Mouse (Mus musculus) liver, embryonic 14.5 days (tissue): Measurements from ENCODE around the gene Pole4. TPM values are rescaled to one million over a fixed set of nuclear protein-coding genes. Genes with fewer than 3 reads are reported as not detected.
A peak's percentile ranks its signal among the peaks of the same experiment; 100 is the strongest.

Experiments used
- ATAC-seq: fragments of 200-750 bp; cut with Nextera tagmentation; 2 replicates; pipeline ENCODE4 v1.8.0; 2017; ENCODE audit warnings: moderate number of reproducible peaks, mild to moderate bottlenecking, moderate library complexity; ENCODE audit not compliant: insufficient read depth
- DNase-seq, 3 experiments: peaks; one replicate each; pipeline ENCODE4 v3.0.0-alpha.2; 2012 to 2013; ENCODE audit warnings: low read depth in 3 of 3, low spot score in 3 of 3
- H3K27ac ChIP-seq: fragments of 300-500 bp; sonication (generic); 2 replicates; pipeline ENCODE4 v1.5.1; 2014; ENCODE audit warnings: moderate library complexity, mild to moderate bottlenecking, control low read depth, inconsistent platforms
- H3K27me3 ChIP-seq: fragments of 300-500 bp; sonication (generic); 2 replicates; pipeline ENCODE4 v1.6.1; 2014; ENCODE audit warnings: mild to moderate bottlenecking, low read length, moderate library complexity; ENCODE audit not compliant: control insufficient read depth, insufficient read depth
- H3K36me3 ChIP-seq: fragments of 300-500 bp; sonication (generic); replicated peaks from 2 replicates; pipeline ENCODE4 v1.6.1; 2014; ENCODE audit warnings: low read depth; ENCODE audit not compliant: control insufficient read depth, insufficient read depth
- H3K4me1 ChIP-seq, 2 experiments: fragments of 200-500 bp in 1 of 2; fragments of 300-500 bp in 1 of 2; sonication (generic) in 1 of 2; replicated peaks; 2 replicates each; pipeline ENCODE4 v1.6.1; 2012 to 2014; ENCODE audit warnings: antibody characterized with exemption in 1 of 2, inconsistent platforms in 1 of 2, low read length in 1 of 2; ENCODE audit not compliant: control insufficient read depth in 2 of 2, insufficient read depth in 2 of 2
- H3K4me2 ChIP-seq: fragments of 300-500 bp; sonication (generic); 2 replicates; pipeline ENCODE4 v1.6.1; 2014; ENCODE audit warnings: low read depth, mild to moderate bottlenecking, control low read depth, moderate library complexity
- H3K4me3 ChIP-seq, 2 experiments: fragments of 200-500 bp in 1 of 2; fragments of 300-500 bp in 1 of 2; sonication (generic) in 1 of 2; 2 replicates each; pipeline ENCODE4 v1.5.1; 2012 to 2014; ENCODE audit warnings: low read depth in 2 of 2, low read length in 2 of 2, mild to moderate bottlenecking in 2 of 2, control low read depth in 1 of 2, inconsistent platforms in 1 of 2, moderate library complexity in 1 of 2; ENCODE audit not compliant: insufficient read depth in 1 of 2
- H3K9ac ChIP-seq: fragments of 300-500 bp; sonication (generic); replicated peaks from 2 replicates; pipeline ENCODE4 v1.6.1; 2014; ENCODE audit warnings: mild to moderate bottlenecking, control low read depth, moderate library complexity
- H3K9me3 ChIP-seq: fragments of 300-500 bp; sonication (generic); 2 replicates; pipeline ENCODE4 v1.6.1; 2016; ENCODE audit warnings: low read length, mixed read lengths; ENCODE audit not compliant: control insufficient read depth
- CTCF ChIP-seq: IDR thresholded peaks from 2 replicates; pipeline ENCODE4 v1.5.1; 2016; ENCODE audit warnings: antibody characterized with exemption, low read depth, control low read depth
- EP300 ChIP-seq: IDR thresholded peaks from 2 replicates; pipeline ENCODE4 v1.6.1; 2016; ENCODE audit warnings: antibody characterized with exemption, low read depth
- WGBS: fragments of 180-500 bp; shearing (Covaris S2); extraction: QIAGEN DNeasy Blood & Tissue Kit; methylation state at CpG from one replicate; pipeline ENCODE4 v1.1.7; 2014; ENCODE audit not compliant: insufficient replicate concordance; 5-methylcytosine and 5-hydroxymethylcytosine counted together
- polyA plus RNA-seq, 2 experiments: library from polyadenylated mRNA; depleted of rRNA in 1 of 2; stranded (reverse) in 1 of 2; unstranded in 1 of 2; fragments of >200 nt; fragmentation: Nextera tagmentation in 1 of 2; extraction: Ambion mirVana in 1 of 2; gene quantifications; 2 replicates each; pipeline versions ENCODE4 v1.2.1 to v1.2.3; 2012 to 2014

Gene Pole4
- polyA plus RNA-seq, 2 experiments = 15.3 to 53.5 TPM

- Histone ChIP-seq H3K4me2 (no peak overlapping the region), H3K4me1 (no peaks in the 10 kb centered on the region), H3K9ac (no peak overlapping the region), H3K36me3 (no peaks in the 10 kb centered on the region), H3K27ac (no peak overlapping the region), H3K4me3 (no peak overlapping the region), H3K9me3 (no peaks in the 10 kb centered on the region), H3K27me3 (no peaks in the 10 kb centered on the region)
- ATAC-seq = no peak
- DNase-seq = no peak
- 49% methylated on average over 4 of the region's 4 CpGs for WGBS
- TF ChIP-seq EP300 (no peak), CTCF (no peak)
Observed at GRCm38 (mm10) chr6:82716126-82716525, 11.0 kb upstream of the Pole4 start.

- ATAC-seq (no peak), DNase-seq (no peak)
- H3K4me2 ChIP-seq = no peak overlapping the region
- 63% methylated on average over 3 of the region's 3 CpGs for WGBS
- no peaks in the 10 kb centered on the region for H3K9me3 ChIP-seq
- H3K27me3 ChIP-seq = no peaks in the 10 kb centered on the region
- no peak overlapping the region for H3K27ac ChIP-seq
- H3K36me3 ChIP-seq = no peaks in the 10 kb centered on the region
- TF ChIP-seq CTCF (no peak), EP300 (no peak)
- no peak overlapping the region for H3K9ac ChIP-seq
- no peak overlapping the region for H3K4me3 ChIP-seq
- H3K4me1 ChIP-seq = no peaks in the 10 kb centered on the region
Observed at GRCm38 (mm10) chr6:82715653-82716052, 10.5 kb upstream of the Pole4 start.

- no peak overlapping the region for H3K4me3 ChIP-seq
- no peaks in the 10 kb centered on the region for H3K27me3 ChIP-seq
- no peaks in the 10 kb centered on the region for H3K9me3 ChIP-seq
- H3K27ac ChIP-seq = no peak overlapping the region
- 77% methylated on average over 6 of the region's 6 CpGs for WGBS
- H3K4me2 ChIP-seq = no peak overlapping the region
- H3K36me3 ChIP-seq = no peaks in the 10 kb centered on the region
- no peak for ATAC-seq
- DNase-seq = no peak
- no peak for TF ChIP-seq EP300
- TF ChIP-seq CTCF = no peak
- H3K4me1 ChIP-seq = no peaks in the 10 kb centered on the region
- H3K9ac ChIP-seq = no peak overlapping the region
Observed at GRCm38 (mm10) chr6:82715253-82715652, 10.1 kb upstream of the Pole4 start.

- Histone ChIP-seq H3K27ac (no peak overlapping the region), H3K4me2 (no peak overlapping the region), H3K4me1 (no peaks in the 10 kb centered on the region), H3K4me3 (no peak overlapping the region), H3K36me3 (no peaks in the 10 kb centered on the region), H3K9me3 (no peaks in the 10 kb centered on the region), H3K9ac (no peak overlapping the region), H3K27me3 (no peaks in the 10 kb centered on the region)
- DNase-seq = no peak
- no peak for ATAC-seq
- 74% methylated on average over 5 of the region's 5 CpGs for WGBS
- TF ChIP-seq CTCF (no peak), EP300 (no peak)
Observed at GRCm38 (mm10) chr6:82714841-82715240, 9.7 kb upstream of the Pole4 start.

- no peak overlapping the region for H3K27ac ChIP-seq
- no peak for ATAC-seq
- no peaks in the 10 kb centered on the region for H3K36me3 ChIP-seq
- no peak overlapping the region for H3K4me3 ChIP-seq
- TF ChIP-seq CTCF = peak; percentile 93
- no peak for TF ChIP-seq EP300
- H3K4me2 ChIP-seq = no peak overlapping the region
- 13% methylated on average over 3 of the region's 3 CpGs for WGBS
- H3K9ac ChIP-seq = no peak overlapping the region
- no peaks in the 10 kb centered on the region for H3K4me1 ChIP-seq
- peak; percentile 12 to 33 (median 23) for DNase-seq
- no peaks in the 10 kb centered on the region for H3K27me3 ChIP-seq
- no peaks in the 10 kb centered on the region for H3K9me3 ChIP-seq
Observed at GRCm38 (mm10) chr6:82714243-82714642, 9.1 kb upstream of the Pole4 start.
